Mouse (Mus musculus) c-Kit-positive CD71-negative TER-119-negative erythroid progenitor cells, embryonic 14.5 days (primary cell): ENCODE data around the gene Cenph.
"Not testable (repeated sequence)": the region's sequence is repeated elsewhere in the genome, so short reads cannot be mapped to it uniquely, and the experiment has no call there.

Experiments used
- DNase-seq: peaks from one replicate; pipeline ENCODE4 v3.0.0-alpha.2; 2013; ENCODE audit warnings: low read depth

Gene Cenph

GRCm38 (mm10) chr13:100775252-100776055 lies at the start of gene Cenph:
Gene Cenph (minus strand): TSS chr13:100775899.
- peak; percentile 92 for DNase-seq

- no peak for DNase-seq
These were observed 49.2 kb upstream of the Cenph start for GRCm38 (mm10) chr13:100824916-100825315.

- no peak for DNase-seq
These were observed 48.6 kb upstream of the Cenph start for GRCm38 (mm10) chr13:100824306-100824705.

- DNase-seq: no peak
These were observed 48.2 kb upstream of the Cenph start for GRCm38 (mm10) chr13:100823863-100824262.

DNA sequence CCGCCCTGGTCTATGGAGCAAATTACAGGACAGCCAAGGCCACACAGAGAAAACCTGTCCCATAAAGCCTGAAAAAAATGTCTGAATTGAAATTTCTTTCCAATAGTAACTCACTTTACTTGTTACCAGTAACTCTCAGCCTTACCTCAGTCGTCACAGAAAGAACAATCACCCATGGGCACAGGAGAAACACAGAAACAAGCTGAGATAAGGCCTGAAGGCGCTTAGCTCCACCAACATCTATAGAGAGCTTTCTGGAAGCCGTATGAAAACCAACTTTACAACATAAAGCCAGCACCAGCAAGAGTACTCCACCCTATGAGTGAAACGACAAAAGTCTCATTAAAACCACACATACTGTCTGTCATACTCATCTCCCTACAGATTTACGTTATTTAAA lies 38.8 kb upstream of the Cenph start:
- DNase-seq: no peak

- DNase-seq: no peak
These were observed 30.1 kb upstream of the Cenph start for GRCm38 (mm10) chr13:100805776-100806175.

GRCm38 (mm10) chr13:100797171-100797570 lies 21.5 kb upstream of the Cenph start:
- DNase-seq: no peak

DNA sequence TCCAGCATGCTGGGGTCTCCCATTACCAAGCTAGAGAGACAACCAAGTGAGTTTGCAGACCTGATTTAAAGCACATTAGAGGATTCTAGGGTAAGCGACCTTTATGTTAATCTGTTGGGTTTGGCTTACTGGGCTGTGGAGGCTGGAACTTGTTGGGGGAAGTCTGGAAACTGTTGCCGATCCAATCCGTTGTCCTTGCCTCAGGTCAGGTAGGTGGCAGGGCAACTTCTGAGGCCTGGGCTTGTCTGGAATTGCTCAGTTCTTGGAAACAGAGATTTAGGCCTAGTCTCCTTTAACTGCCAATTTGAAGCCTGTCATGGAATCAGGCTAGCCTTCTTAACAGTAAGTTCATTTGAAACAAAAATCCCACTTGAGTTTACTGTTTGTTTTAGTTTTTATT lies 13.4 kb upstream of the Cenph start:
- DNase-seq: no peak

DNA sequence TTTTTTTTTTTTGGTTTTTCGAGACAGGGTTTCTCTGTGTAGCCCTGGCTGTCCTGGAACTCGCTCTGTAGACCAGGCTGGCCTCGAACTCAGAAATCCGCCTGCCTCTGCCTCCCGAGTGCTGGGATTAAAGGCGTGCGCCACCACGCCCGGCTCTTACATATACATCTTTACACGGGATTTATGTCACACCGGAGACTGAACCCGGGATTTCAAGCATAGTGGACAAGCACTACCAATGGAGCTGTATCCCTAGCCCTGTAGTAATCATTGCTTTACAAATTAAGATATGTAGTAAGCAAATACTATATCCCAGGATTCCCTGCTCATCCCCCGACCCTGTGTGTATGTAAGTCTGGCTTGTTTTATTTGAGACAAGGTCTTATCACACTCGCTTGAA lies 12.4 kb upstream of the Cenph start:
- DNase-seq: not testable (repeated sequence)

DNA sequence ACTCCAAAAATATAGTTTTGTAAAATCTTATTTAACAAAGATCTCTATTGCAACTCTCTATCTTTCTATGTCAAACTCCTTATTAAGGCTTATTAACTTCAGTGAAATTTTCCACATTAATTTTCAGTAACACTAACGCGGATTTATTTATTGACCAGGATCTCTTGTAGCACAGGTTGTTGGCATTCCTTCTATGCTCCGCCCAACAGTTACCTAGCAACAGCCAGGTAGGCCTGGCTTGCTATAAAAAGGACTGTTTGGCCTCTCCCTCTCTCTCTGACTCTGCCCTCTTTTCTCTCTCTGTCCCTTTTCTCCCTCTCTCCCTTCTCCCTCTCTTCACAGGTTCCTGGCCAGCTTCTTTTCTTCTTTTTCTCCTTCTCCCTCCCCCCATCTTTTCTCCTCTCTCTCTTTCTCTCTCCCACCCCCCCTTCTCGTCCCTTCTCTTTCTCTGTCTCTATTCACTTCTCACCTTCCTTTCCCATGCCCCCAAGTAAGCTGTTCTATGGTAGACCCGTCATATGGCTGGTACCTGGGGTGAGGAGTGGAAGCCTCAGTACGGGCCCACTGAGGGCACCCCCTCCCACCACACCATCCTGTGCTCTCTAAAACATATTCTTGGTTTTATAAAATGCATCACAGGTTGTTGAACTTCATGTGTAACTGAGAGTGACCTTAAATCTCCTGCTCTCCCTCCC lies 11.8 kb upstream of the Cenph start:
- DNase-seq: no peak

DNA sequence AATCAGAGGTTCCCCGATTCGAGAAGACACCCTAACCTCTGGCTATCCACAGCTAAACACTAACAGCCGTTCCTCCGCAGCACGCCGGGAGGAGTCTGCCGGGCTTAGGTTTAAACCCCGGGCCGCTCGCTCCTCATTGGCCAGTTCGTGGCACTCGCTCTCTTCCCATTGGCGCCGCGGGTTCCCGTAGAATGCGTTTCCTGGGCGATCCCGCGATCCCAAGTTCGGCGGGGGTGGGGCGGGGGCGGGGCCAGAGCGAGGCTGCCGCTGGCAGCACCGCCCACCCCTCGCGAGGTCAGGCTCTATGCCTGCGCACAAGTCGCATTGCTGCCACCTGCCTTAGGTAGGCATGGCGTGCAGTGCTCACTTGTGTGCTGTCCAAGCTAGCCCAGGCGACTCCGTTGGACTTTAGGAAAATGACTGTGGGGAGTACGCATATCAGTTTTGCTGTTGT lies 10.7 kb upstream of the Cenph start, which contains the start of gene Ccnb1:
Gene Ccnb1, minus strand, starts transcription at position 157 of the 454 bp plus-strand sequence.
- DNase-seq: peak; percentile 91

DNA sequence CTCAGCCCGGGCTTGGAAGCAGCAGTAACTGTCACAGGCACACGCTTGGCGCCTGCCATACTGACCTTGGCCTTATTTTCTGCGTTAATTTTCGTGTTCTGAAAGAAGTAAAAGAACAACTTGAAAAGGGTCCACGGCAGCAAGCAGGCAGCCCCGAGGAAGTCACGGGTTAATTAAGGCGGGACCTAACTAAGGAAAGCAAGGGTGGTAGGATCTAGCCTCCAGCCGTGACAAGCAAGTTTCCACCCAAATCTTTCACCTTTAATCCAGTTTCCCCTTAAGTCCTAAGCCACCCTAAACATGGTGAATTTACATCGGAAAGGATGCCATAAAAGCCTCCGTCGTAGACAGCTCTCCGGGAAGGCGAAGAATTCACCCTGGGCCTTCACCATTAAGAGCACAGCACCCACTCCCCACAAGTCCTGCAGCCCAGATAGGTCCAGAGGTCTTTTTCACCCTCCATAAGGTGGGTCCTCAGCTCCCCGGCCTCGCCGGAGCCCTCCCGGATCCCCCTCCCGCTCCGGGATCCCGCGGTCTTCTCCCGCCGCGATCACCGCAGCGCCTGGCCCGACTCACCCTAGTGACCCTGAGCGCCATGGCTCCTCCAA lies 10.2 kb upstream of the Cenph start:
- DNase-seq: no peak

GRCm38 (mm10) chr13:100777491-100777890 lies 1.8 kb upstream of the Cenph start:
- DNase-seq: peak; percentile 33

GRCm38 (mm10) chr13:100776710-100777109 lies 1.0 kb upstream of the Cenph start:
- no peak for DNase-seq

GRCm38 (mm10) chr13:100776056-100776419 lies 339 bp upstream of the Cenph start:
- no peak for DNase-seq

DNA sequence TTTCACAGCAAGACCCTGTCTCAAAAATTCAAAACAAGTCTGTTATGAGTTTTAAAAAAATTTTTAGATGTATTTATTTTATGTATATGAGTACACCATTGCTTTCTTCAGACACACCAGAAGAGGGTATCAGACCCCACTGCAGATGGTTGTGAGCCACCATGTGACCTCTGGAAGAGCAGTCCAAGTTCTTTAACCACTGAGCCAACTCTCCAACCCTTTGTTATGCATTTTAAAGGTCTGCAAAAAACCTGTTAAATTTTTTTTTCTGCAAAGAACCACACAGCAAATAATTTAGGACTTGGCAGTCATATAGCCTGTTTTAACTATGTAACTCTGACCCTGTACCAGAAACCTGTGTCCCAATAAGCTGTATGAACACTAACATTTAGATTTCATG lies 995 bp downstream of the Cenph start:
- DNase-seq: no peak

GRCm38 (mm10) chr13:100755329-100755728 lies 20.4 kb downstream of the Cenph start:
- no peak for DNase-seq

GRCm38 (mm10) chr13:100754186-100754585 lies 21.5 kb downstream of the Cenph start:
- DNase-seq: no peak

DNA sequence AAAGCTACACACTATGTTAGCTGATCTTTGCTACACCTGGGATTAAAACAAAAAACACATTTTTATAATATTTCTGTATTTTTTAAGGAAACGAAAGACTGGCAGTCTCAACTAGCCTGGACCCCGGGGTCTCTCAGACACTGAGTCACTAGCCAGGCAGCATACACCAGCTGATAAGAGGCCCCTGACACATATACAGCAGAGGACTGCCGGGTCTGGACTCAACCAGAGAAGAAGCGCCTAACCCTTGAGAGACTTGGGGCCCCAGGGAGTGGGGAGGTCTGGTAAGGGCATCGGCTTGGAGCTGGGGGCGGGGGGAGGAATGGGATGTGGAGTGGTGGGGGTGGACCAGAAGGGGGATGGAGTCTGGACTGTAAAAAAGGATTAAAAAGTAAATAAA lies 22.7 kb downstream of the Cenph start:
- DNase-seq: no peak

DNA sequence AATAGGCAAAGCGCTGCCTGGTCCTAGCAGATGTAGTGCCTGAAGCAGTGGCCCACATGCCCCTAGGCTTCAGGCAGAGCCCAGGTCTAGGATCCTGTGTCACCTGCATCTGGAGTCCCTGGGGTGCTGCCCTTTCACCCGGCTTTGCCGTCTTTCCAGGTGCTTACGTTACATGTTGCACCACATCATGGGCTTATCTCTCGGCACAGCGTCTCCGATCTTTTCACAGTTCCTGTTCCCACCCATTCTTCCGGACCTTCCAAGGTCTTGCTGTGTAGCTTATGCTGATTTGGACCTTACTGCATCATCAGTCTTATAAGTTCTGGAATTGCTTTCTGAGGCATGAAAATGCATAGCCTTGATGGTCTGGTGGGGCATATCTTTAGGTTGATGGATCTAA lies 23.2 kb downstream of the Cenph start:
- no peak for DNase-seq

DNA sequence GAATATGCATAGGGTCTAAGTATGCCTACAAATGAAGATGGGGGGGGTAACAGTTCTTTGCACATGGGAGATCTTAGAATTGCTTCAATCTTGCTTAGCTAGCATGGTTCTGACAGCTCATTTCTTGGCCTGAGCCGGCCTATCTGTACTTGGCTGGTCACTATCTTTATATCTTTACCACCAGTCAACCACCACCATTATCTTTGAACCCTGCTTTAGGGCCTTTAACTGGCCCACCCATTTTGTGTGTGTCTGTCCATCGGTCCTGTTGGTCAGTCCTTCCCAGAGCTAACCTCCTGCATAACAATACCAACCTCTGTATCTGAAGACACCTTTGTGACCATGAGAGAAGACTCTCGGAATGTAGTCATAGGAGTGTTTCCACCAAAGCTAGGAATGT lies 24.3 kb downstream of the Cenph start:
- no peak for DNase-seq

- no peak for DNase-seq
These were observed 24.9 kb downstream of the Cenph start for GRCm38 (mm10) chr13:100750799-100751198.

DNA sequence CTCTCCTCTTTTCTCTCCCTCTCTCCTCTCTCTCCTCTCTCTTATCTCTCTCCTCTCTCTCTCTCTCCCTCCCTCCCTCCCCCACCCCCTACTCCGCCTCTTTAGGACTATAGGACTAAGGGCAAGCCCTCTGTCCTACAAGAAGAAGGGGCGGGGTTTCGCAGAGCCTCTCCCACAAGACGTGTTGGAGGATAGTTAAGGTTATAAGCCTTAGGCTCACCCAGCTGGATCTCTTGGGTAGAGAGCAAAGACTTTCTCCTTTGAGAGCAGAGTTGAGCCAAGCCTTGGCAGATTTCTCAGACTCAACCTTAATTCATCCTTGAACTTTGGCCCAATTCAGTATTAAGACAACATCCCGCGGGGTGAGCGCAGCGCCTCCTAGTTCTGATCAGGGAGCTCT lies 27.1 kb downstream of the Cenph start:
- DNase-seq: no peak
